Mouse (Mus musculus) kidney, embryonic 16.5 days (tissue): ENCODE results near the gene Tut1. TPM values are rescaled to one million over a fixed set of nuclear protein-coding genes. Genes with fewer than 3 reads are reported as not detected.
"Not testable (repeated sequence)": the region's sequence is repeated elsewhere in the genome, so short reads cannot be mapped to it uniquely, and the experiment has no call there.

Experiments
- ATAC-seq: fragments of 200-750 bp; cut with Nextera tagmentation; 2 replicates; pipeline ENCODE4 v1.8.0; 2017; ENCODE audit warnings: moderate TSS enrichment; ENCODE audit not compliant: low FRiP score, low TSS enrichment
- H3K27ac ChIP-seq: fragments of 300-500 bp; sonication (generic); 2 replicates; pipeline ENCODE4 v1.5.1; 2014; ENCODE audit warnings: low read length
- H3K27me3 ChIP-seq: fragments of 300-500 bp; sonication (generic); 2 replicates; pipeline ENCODE4 v1.6.1; 2014; ENCODE audit warnings: low read length, control low read depth, mixed read lengths; ENCODE audit not compliant: insufficient read depth
- H3K36me3 ChIP-seq: fragments of 300-500 bp; sonication (generic); 2 replicates; pipeline ENCODE4 v1.6.1; 2014; ENCODE audit warnings: low read length, control low read depth, mixed read lengths; ENCODE audit not compliant: insufficient read depth
- H3K4me1 ChIP-seq: fragments of 300-500 bp; sonication (generic); 2 replicates; pipeline ENCODE4 v1.6.1; 2014; ENCODE audit warnings: low read length, control low read depth, mixed read lengths; ENCODE audit not compliant: insufficient read depth
- H3K4me2 ChIP-seq: fragments of 300-500 bp; sonication (generic); replicated peaks from 2 replicates; pipeline ENCODE4 v1.6.1; 2014; ENCODE audit warnings: low read depth, low read length
- H3K4me3 ChIP-seq: fragments of 300-500 bp; sonication (generic); 2 replicates; pipeline ENCODE4 v1.5.1; 2014; ENCODE audit warnings: mild to moderate bottlenecking, low read length
- H3K9ac ChIP-seq: fragments of 300-500 bp; sonication (generic); replicated peaks from 2 replicates; pipeline ENCODE4 v1.6.1; 2014; ENCODE audit warnings: low read length
- H3K9me3 ChIP-seq: fragments of 300-500 bp; sonication (generic); 2 replicates; pipeline ENCODE4 v1.6.1; 2016; ENCODE audit warnings: low read length, control low read depth
- WGBS: fragments of 180-500 bp; shearing (Covaris S2); extraction: QIAGEN DNeasy Blood & Tissue Kit; methylation state at CpG from one replicate; pipeline ENCODE4 v1.1.7; 2014; 5-methylcytosine and 5-hydroxymethylcytosine counted together
- polyA plus RNA-seq: library from polyadenylated mRNA; unstranded; fragments of >200 nt; fragmentation: Nextera tagmentation; extraction: Ambion mirVana; gene quantifications from 2 replicates; pipeline ENCODE4 v1.2.1, GENCODE M21; 2015

Tut1 gene
- polyA plus RNA-seq, 1 experiment from 2014 or later: 36.0 TPM

- Histone ChIP-seq H3K36me3 (peaks cover 47% of the 10 kb centered on the region), H3K9ac (peak overlapping the region; percentile 84), H3K4me1 (peaks cover 16% of the 10 kb centered on the region), H3K4me2 (peak overlapping the region; percentile 69), H3K4me3 (peak overlapping the region; percentile 89), H3K9me3 (no peaks in the 10 kb centered on the region), H3K27ac (peak overlapping the region; percentile 66), H3K27me3 (no peaks in the 10 kb centered on the region)
- ATAC-seq: no peak
- 4% methylated on average over 9 of the region's 9 CpGs for WGBS
Measured at GRCm38 (mm10) chr19:8954171-8954570, 524 bp downstream of the Tut1 start.

- H3K4me1 ChIP-seq: peaks cover 9% of the 10 kb centered on the region
- 86% methylated on average over 2 of the region's 2 CpGs for WGBS
- ATAC-seq: no peak
- no peak overlapping the region for H3K27ac ChIP-seq
- H3K9me3 ChIP-seq: no peaks in the 10 kb centered on the region
- H3K36me3 ChIP-seq: peaks cover 72% of the 10 kb centered on the region
- H3K27me3 ChIP-seq: no peaks in the 10 kb centered on the region
- no peak overlapping the region for H3K4me3 ChIP-seq
- H3K9ac ChIP-seq: no peak overlapping the region
- no peak overlapping the region for H3K4me2 ChIP-seq
Measured at GRCm38 (mm10) chr19:8962256-8962655, 8.6 kb downstream of the Tut1 start.

GRCm38 (mm10) chr19:8965075-8965474, 11.4 kb downstream of the Tut1 start:
- peak overlapping the region; percentile 84 for H3K9ac ChIP-seq
- H3K4me2 ChIP-seq: no peak overlapping the region
- no peaks in the 10 kb centered on the region for H3K27me3 ChIP-seq
- no peaks in the 10 kb centered on the region for H3K9me3 ChIP-seq
- 82% methylated on average over 11 of the region's 11 CpGs for WGBS
- no peak for ATAC-seq
- H3K4me1 ChIP-seq: peaks cover 23% of the 10 kb centered on the region
- peaks cover 65% of the 10 kb centered on the region for H3K36me3 ChIP-seq
- H3K27ac ChIP-seq: no peak overlapping the region; the same call in 1 of the 2 replicates
- H3K4me3 ChIP-seq: no peak overlapping the region

- H3K27ac ChIP-seq: peak overlapping the region; percentile 98
- H3K36me3 ChIP-seq: peaks cover 65% of the 10 kb centered on the region
- ATAC-seq: no peak
- 80% methylated on average over 8 of the region's 8 CpGs for WGBS
- H3K4me1 ChIP-seq: peaks cover 23% of the 10 kb centered on the region
- H3K9me3 ChIP-seq: no peaks in the 10 kb centered on the region
- no peaks in the 10 kb centered on the region for H3K27me3 ChIP-seq
- H3K4me2 ChIP-seq: peak overlapping the region; percentile 89
- peak overlapping the region; percentile 84 for H3K9ac ChIP-seq
- H3K4me3 ChIP-seq: peak overlapping the region; percentile 98
Measured at GRCm38 (mm10) chr19:8965771-8966170, 12.1 kb downstream of the Tut1 start.

GRCm38 (mm10) chr19:8966198-8966589, 12.5 kb downstream of the Tut1 start:
- Histone ChIP-seq H3K9me3 (no peaks in the 10 kb centered on the region), H3K36me3 (peaks cover 67% of the 10 kb centered on the region), H3K9ac (peak overlapping the region; percentile 84), H3K4me3 (peak overlapping the region; percentile 98), H3K27ac (peak overlapping the region; percentile 98), H3K4me1 (peaks cover 23% of the 10 kb centered on the region), H3K4me2 (peak overlapping the region; percentile 89), H3K27me3 (no peaks in the 10 kb centered on the region)
- WGBS: 23% methylated on average over 5 of the region's 5 CpGs
- no peak for ATAC-seq

GRCm38 (mm10) chr19:8966590-8967372, 13.1 kb downstream of the Tut1 start, which contains the start of gene Eef1g:
Gene Eef1g (plus strand): TSS chr19:8967041.
- Histone ChIP-seq H3K4me1 (peaks cover 23% of the 10 kb centered on the region), H3K4me2 (peak within 1 kb of the TSS; percentile 89), H3K27ac (peak within 1 kb of the TSS; percentile 98), H3K4me3 (peak within 1 kb of the TSS; percentile 98), H3K9ac (peak within 1 kb of the TSS; percentile 97), H3K36me3 (peaks cover 67% of the 10 kb centered on the region), H3K9me3 (no peaks in the 10 kb centered on the region), H3K27me3 (no peaks in the 10 kb centered on the region)
- WGBS: under 1% methylated on average over 51 of the region's 52 CpGs
- peak; percentile 99 for ATAC-seq

GRCm38 (mm10) chr19:8967373-8967743, 13.7 kb downstream of the Tut1 start:
- Histone ChIP-seq H3K4me3 (peak overlapping the region; percentile 98), H3K36me3 (peaks cover 70% of the 10 kb centered on the region), H3K4me2 (peak overlapping the region; percentile 89), H3K9ac (peak overlapping the region; percentile 97), H3K27ac (peak overlapping the region; percentile 78), H3K27me3 (no peaks in the 10 kb centered on the region), H3K4me1 (peaks cover 23% of the 10 kb centered on the region), H3K9me3 (no peaks in the 10 kb centered on the region)
- under 1% methylated on average over 8 of the region's 8 CpGs for WGBS
- no peak for ATAC-seq

GRCm38 (mm10) chr19:8967893-8968292, 14.2 kb downstream of the Tut1 start:
- Histone ChIP-seq H3K4me2 (peak overlapping the region; percentile 89), H3K9ac (peak overlapping the region; percentile 97), H3K27ac (peak overlapping the region; percentile 78), H3K4me3 (peak overlapping the region; percentile 98), H3K4me1 (peaks cover 23% of the 10 kb centered on the region), H3K9me3 (no peaks in the 10 kb centered on the region), H3K36me3 (peaks cover 70% of the 10 kb centered on the region), H3K27me3 (no peaks in the 10 kb centered on the region)
- ATAC-seq: no peak
- WGBS: 6% methylated on average over 9 of the region's 9 CpGs

- 85% methylated on average over 8 of the region's 8 CpGs for WGBS
- not testable (repeated sequence) for H3K9me3 ChIP-seq, H3K9ac ChIP-seq, H3K4me2 ChIP-seq, H3K4me3 ChIP-seq, ATAC-seq, H3K27me3 ChIP-seq, H3K27ac ChIP-seq
- Histone ChIP-seq H3K36me3 (peaks cover 86% of the 10 kb centered on the region), H3K4me1 (peaks cover 18% of the 10 kb centered on the region)
Measured at GRCm38 (mm10) chr19:8972491-8972890, 18.8 kb downstream of the Tut1 start.

GRCm38 (mm10) chr19:8974638-8975037, 21.0 kb downstream of the Tut1 start:
- Histone ChIP-seq H3K4me1 (0 out of 2 replicates have a peak, but pooled peaks cover 4% of the 10 kb centered on the region), H3K4me3 (no peak overlapping the region)
- WGBS: 67% methylated on average over 1 of the region's 1 CpGs

More at GRCm38 (mm10) chr19:8974638-8975037, 21.0 kb downstream of the Tut1 start:
- no peaks in the 10 kb centered on the region for H3K9me3 ChIP-seq
- peaks cover 95% of the 10 kb centered on the region for H3K36me3 ChIP-seq
- no peak for ATAC-seq
- no peak overlapping the region for H3K9ac ChIP-seq
- H3K27ac ChIP-seq: no peak overlapping the region
- H3K27me3 ChIP-seq: no peaks in the 10 kb centered on the region
- no peak overlapping the region for H3K4me2 ChIP-seq
